ENCODE assay signal across 26 mouse cellular contexts in genomic region chr15:91425426-91425825, GRCm38 (mm10).
DNase-seq lines count a peak whose midpoint lies in the region; ATAC-seq lines count a peak whose summit lies in the region.
"Had no signal": no experiment of that assay in that cellular context is flagged by ENCODE, and none has a peak within 500 bp of the region (broad histone marks: within the 10 kb centered on the region; RNA-seq: fewer than 3 reads in every experiment).

No protein-coding gene starts in this region.

- no peak overlapping the region for H3K4me2 ChIP-seq in kidney, embryonic 16.5 days (replicated peaks; ENCODE audit: low read depth, low read length)
- H3K4me2 ChIP-seq: heart, embryonic 12.5 days; midbrain, embryonic 12.5 days had no signal

- no peaks in the 10 kb centered on the region for H3K9me3 ChIP-seq in kidney, embryonic 16.5 days (ENCODE audit: low read length)
- H3K9me3 ChIP-seq: embryonic facial prominence, embryonic 10.5 days; midbrain, embryonic 12.5 days had no signal

- no peaks in the 10 kb centered on the region for H3K27me3 ChIP-seq in kidney, embryonic 16.5 days (ENCODE audit: insufficient read depth, low read length)
- H3K27me3 ChIP-seq: CH12.LX; heart, embryonic 12.5 days; midbrain, embryonic 12.5 days had no signal

- H3K36me3 ChIP-seq in kidney, embryonic 16.5 days (ENCODE audit: insufficient read depth, low read length): no peaks in the 10 kb centered on the region
- H3K36me3 ChIP-seq: embryonic facial prominence, embryonic 10.5 days; G1E; heart, embryonic 12.5 days; midbrain, embryonic 12.5 days had no signal

- ATAC-seq in frontal cortex, adult (ENCODE audit: low TSS enrichment): peak; percentile 47
- ATAC-seq in kidney, embryonic 16.5 days (ENCODE audit: low FRiP score, low TSS enrichment): no peak
- ATAC-seq: hindbrain, postnatal 0 days; intestine, embryonic 16.5 days; liver, postnatal 0 days; lung, postnatal 0 days; Patski had no signal

- 93% methylated on average over 6 of the region's 6 CpGs for WGBS in kidney, embryonic 16.5 days

- DNase-seq in frontal cortex, postnatal 14 days (ENCODE audit: low spot score in 2 of 2): no peak
- peak; percentile 24 for DNase-seq in brain, embryonic 18.5 days (ENCODE audit: low read depth, low spot score)
- peak; percentile 75 for DNase-seq in layer of hippocampus, adult 8-10 months (ENCODE audit: low spot score in 2 of 2)
- DNase-seq in telencephalon, adult 2 months (ENCODE audit: low read depth, low spot score): peak; percentile 35
- DNase-seq in kidney, postnatal 25 days: no peak
- DNase-seq: adrenal gland, postnatal 36 days; B cell, adult 2 months; cerebellum, adult 18-20 months; heart, adult 18-20 months; heart, postnatal 10 days; kidney, postnatal 4 days; liver, postnatal 0 days; right cerebral cortex, postnatal 14 days; spleen, adult 18-20 months; thymus, postnatal 14 days had no signal

- no peak overlapping the region for H3K9ac ChIP-seq in kidney, embryonic 16.5 days (replicated peaks; ENCODE audit: low read length)
- H3K9ac ChIP-seq: heart, embryonic 12.5 days; liver, postnatal 0 days; midbrain, embryonic 12.5 days had no signal

- no peak overlapping the region for H3K27ac ChIP-seq in kidney, embryonic 16.5 days (ENCODE audit: low read length)
- H3K27ac ChIP-seq: embryonic facial prominence, embryonic 10.5 days; hindbrain, postnatal 0 days; midbrain, embryonic 12.5 days had no signal

- H3K4me1 ChIP-seq in kidney, embryonic 16.5 days (ENCODE audit: insufficient read depth, low read length): no peaks in the 10 kb centered on the region
- H3K4me1 ChIP-seq: embryonic facial prominence, embryonic 10.5 days; heart, embryonic 12.5 days; midbrain, embryonic 12.5 days had no signal

- H3K4me3 ChIP-seq in kidney, embryonic 16.5 days (ENCODE audit: low read length): no peak overlapping the region
- H3K4me3 ChIP-seq: embryonic facial prominence, embryonic 10.5 days; heart, embryonic 12.5 days; midbrain, embryonic 12.5 days had no signal

Comparison
In these comparisons a context has a peak if more than half of its experiments do, and no peak if none do; other contexts are left out.
1. DNase-seq: peak in brain, embryonic 18.5 days (single experiment), layer of hippocampus, adult 8-10 months (2 of 2) and telencephalon, adult 2 months (single experiment); none in frontal cortex, postnatal 14 days (0 of 2) and kidney, postnatal 25 days (0 of 2).